Mouse (Mus musculus) telencephalon, adult 2 months (tissue): ENCODE results near the gene Scarb2.

Experiments
- DNase-seq: peaks from one replicate; pipeline ENCODE4 v3.0.0-alpha.2; 2011; ENCODE audit warnings: low read depth, low spot score

Gene Scarb2

GRCm38 (mm10) chr5:92495291-92495690 is 11.3 kb downstream of the Scarb2 start:
- DNase-seq: no peak

GRCm38 (mm10) chr5:92493423-92493822 is 13.2 kb downstream of the Scarb2 start:
- no peak for DNase-seq

GRCm38 (mm10) chr5:92490779-92491178 is 15.9 kb downstream of the Scarb2 start:
- DNase-seq: no peak

DNA sequence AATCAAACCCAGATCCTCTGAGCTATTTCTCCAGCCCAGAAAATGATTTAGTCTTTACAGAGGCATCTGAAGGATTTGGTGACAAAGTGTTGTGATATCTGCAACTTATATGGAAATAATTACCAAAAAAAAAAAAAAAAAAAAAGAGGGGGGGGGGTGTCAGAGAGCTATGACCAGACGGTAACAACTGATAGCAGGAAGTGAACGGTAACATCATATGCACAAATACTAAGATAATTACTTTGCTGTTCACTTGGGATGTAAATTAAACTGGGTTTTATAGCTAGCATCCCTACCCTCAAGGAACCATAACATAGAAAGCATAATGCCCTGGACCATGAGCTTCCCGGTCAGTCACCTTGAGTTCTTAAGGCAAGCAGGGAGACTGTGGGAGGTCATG is 16.3 kb downstream of the Scarb2 start:
- no peak for DNase-seq

GRCm38 (mm10) chr5:92489503-92489902 is 17.1 kb downstream of the Scarb2 start:
- DNase-seq: no peak

GRCm38 (mm10) chr5:92488961-92489360 is 17.7 kb downstream of the Scarb2 start:
- no peak for DNase-seq

GRCm38 (mm10) chr5:92488408-92488807 is 18.2 kb downstream of the Scarb2 start:
- no peak for DNase-seq

GRCm38 (mm10) chr5:92486758-92487157 is 19.9 kb downstream of the Scarb2 start:
- no peak for DNase-seq

- no peak for DNase-seq
Measured at GRCm38 (mm10) chr5:92484880-92485279, 21.8 kb downstream of the Scarb2 start.

DNA sequence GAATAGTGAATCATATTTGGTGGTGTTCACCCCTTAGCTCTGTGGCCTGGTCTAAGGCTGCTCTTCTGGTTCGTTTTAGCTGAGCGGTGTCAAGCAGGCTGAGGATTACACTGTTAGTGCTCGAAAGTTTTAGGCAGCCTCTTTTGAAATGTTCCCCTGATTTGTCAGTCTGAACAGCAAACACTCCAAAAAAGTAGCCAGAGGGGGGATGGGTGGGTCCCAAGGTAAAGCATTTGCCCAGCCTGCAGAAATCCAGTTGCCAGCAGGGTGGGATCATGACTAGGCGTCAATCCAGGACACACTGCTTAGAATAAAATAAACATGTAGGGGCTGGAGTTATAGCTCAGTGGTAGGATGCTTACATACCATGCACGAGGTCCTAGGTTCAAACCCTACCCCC is 33.8 kb downstream of the Scarb2 start:
- DNase-seq: no peak

GRCm38 (mm10) chr5:92471531-92471930 is 35.1 kb downstream of the Scarb2 start:
- no peak for DNase-seq

DNA sequence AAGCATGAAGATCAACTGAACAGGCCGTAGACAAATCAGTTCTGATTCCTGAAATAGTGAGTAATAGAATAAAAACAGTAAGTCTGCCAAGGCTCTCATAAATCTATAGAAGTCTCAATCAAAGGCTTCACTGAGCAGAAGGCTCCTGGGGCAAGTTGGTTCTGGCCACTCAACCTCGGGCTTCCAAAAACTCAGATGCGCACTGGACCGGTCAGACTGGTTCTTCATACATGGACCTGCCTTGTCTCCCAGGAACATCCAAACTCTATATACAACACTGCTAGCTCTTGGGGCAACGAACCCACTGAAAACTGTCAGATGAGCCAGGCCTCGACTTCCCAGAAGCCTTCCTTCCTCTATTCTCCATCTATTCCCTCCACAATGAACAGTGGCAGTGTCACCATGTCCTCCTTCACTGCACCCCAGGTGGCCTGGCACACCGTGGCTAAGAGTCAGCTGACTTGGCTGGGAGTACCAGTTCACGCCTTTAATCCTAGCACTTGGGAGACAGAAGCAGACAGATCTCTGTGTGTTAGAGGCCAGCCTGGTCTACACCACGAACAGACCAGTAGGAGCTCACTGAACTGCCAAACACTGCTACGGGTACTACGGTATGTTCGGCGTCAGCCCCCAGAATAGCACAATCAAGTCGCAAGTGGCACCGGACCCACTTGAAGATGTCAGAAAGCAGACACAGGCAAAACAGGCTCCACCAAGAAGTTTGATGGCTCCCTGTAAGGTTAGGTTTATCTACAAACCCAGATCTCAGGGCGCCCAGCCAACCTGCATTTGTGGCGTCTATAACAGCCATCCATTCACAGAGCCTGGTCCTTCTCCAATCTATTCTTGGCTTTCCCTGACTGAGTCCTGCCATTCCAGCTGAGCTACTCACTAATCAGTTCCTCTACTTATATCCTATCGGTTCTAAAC is 37.2 kb downstream of the Scarb2 start:
- DNase-seq: no peak

DNA sequence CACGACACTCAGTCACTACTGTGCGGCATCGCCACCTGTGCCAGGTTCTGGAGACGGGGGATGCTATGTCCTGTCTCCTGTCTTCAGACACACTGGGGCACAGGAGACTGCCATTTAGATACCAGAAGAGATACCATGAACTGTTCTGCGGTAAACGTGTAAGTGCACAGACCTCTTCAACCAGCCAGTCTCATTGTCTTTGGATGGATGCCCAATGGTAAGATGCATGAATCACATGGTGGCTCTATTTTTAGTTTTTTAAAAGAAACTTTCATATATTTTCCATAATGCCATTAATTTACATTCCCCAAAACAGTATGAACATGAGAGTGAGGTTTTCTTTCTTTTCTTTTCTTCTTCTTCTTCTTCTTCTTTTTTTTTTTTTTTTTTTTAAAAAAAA is 38.4 kb downstream of the Scarb2 start:
- no peak for DNase-seq

DNA sequence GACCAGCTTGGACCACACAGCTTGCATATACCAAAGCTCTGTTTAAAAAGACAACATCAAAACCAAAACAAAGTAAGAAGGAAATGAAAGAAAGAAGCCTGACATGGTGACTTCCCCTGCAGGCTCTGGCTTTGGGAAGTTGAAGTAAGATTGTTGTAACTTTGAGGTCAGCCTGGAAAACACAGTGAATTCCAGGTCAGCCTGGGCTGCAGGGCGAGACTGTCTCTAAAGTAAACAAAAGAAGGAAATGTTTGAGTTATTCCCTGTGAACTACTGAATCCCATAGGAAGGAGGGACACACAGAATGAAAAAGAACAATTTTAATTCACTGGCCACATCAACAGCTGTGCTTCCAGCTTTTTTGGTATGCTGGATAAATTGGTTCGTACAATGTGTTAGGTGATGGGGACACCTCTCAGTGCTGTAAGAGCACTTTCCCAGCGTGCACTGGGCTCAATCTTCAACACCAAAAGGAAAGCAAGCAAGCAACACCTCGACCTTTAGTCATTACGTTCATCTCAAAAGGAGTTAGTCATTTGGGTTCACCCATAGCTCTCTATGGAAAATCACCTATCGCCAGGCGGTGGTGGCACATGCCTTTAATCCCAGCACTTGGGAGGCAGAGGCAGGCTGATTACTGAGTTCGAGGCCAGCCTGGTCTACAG is 39.4 kb downstream of the Scarb2 start:
- no peak for DNase-seq

GRCm38 (mm10) chr5:92465511-92465910 is 41.1 kb downstream of the Scarb2 start:
- DNase-seq: no peak

GRCm38 (mm10) chr5:92461321-92461720 is 45.3 kb downstream of the Scarb2 start:
- DNase-seq: peak; percentile 12

- no peak for DNase-seq
Measured at GRCm38 (mm10) chr5:92458726-92459125, 47.9 kb downstream of the Scarb2 start.

GRCm38 (mm10) chr5:92457410-92457809 is 49.2 kb downstream of the Scarb2 start:
- no peak for DNase-seq

- DNase-seq: no peak
Measured at GRCm38 (mm10) chr5:92452876-92453275, 53.8 kb downstream of the Scarb2 start.

GRCm38 (mm10) chr5:92446736-92447135 is 59.9 kb downstream of the Scarb2 start:
- no peak for DNase-seq

- DNase-seq: no peak
Measured at GRCm38 (mm10) chr5:92445016-92445415, 61.6 kb downstream of the Scarb2 start.

GRCm38 (mm10) chr5:92442914-92443313 is 63.7 kb downstream of the Scarb2 start:
- DNase-seq: no peak

GRCm38 (mm10) chr5:92441494-92441893 is 65.1 kb downstream of the Scarb2 start:
- DNase-seq: no peak
